9 mouse cellular contexts compared by ENCODE assay signal in the genomic region with DNA sequence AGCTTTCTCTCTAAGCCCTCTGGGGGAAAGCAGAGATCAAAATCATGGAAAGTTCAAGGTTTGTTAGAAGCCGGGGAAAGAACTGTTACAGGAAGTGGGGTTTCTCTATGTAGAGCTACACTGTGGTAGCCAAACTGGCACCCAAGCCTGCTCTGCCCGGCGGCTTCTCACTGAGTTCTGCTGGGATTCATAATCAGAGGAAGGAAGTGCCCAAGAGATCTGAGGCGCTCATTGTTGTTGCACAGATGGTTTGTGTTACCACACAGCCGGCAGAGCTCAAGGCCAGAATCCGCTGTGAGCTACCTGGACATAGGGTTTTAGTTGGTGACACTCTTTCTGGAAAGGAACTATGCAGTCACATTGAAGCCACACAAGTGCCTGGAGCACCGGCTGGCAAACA. TPM values are rescaled to one million over a fixed set of nuclear protein-coding genes. Genes with fewer than 3 reads are reported as not detected.
A peak's percentile ranks its signal among the peaks of the same experiment; 100 is the strongest.
DNase-seq lines count a peak whose midpoint lies in the region; ATAC-seq and TF ChIP-seq lines count a peak whose summit lies in the region.
"Had no signal": no experiment of that assay in that cellular context is flagged by ENCODE, and none has a peak within 500 bp of the region (broad histone marks: within the 10 kb centered on the region; RNA-seq: fewer than 3 reads in every experiment).

No protein-coding gene starts in this region.

- H3K4me3 ChIP-seq in kidney, postnatal 0 days (replicated peaks; ENCODE audit: low read depth, low read length) = no peak overlapping the region
- H3K4me3 ChIP-seq in embryonic facial prominence, embryonic 15.5 days (replicated peaks) = no peak overlapping the region
- H3K4me3 ChIP-seq in limb, embryonic 14.5 days (replicated peaks; ENCODE audit: low read length) = no peak overlapping the region
- H3K4me3 ChIP-seq: neural tube, embryonic 15.5 days had no signal

- WGBS in kidney, postnatal 0 days = 67% methylated on average over 7 of the region's 7 CpGs
- 24% methylated on average over 7 of the region's 7 CpGs for WGBS in embryonic facial prominence, embryonic 15.5 days
- 20% methylated on average over 7 of the region's 7 CpGs for WGBS in limb, embryonic 14.5 days

- no peak overlapping the region for H3K4me2 ChIP-seq in kidney, postnatal 0 days (ENCODE audit: low read length)
- no peak overlapping the region for H3K4me2 ChIP-seq in embryonic facial prominence, embryonic 15.5 days (replicated peaks)
- H3K4me2 ChIP-seq in limb, embryonic 14.5 days (replicated peaks; ENCODE audit: low read depth, low read length, severe bottlenecking) = no peak overlapping the region
- H3K4me2 ChIP-seq: neural tube, embryonic 15.5 days had no signal

- no peaks in the 10 kb centered on the region for H3K27me3 ChIP-seq in kidney, postnatal 0 days (ENCODE audit: insufficient read depth, low read length)
- no peaks in the 10 kb centered on the region for H3K27me3 ChIP-seq in embryonic facial prominence, embryonic 15.5 days
- no peaks in the 10 kb centered on the region for H3K27me3 ChIP-seq in limb, embryonic 14.5 days (ENCODE audit: control insufficient read depth, insufficient read depth, low read length)
- H3K27me3 ChIP-seq: neural tube, embryonic 15.5 days had no signal

- no peak for TF ChIP-seq CTCF in kidney, postnatal 0 days (IDR thresholded peaks at IDR 0.05; ENCODE audit: low read depth)

- H3K27ac ChIP-seq in kidney, postnatal 0 days = peak overlapping the region; percentile 77
- H3K27ac ChIP-seq in embryonic facial prominence, embryonic 15.5 days (replicated peaks) = peak overlapping the region; percentile 39
- H3K27ac ChIP-seq in limb, embryonic 14.5 days (replicated peaks; ENCODE audit: low read depth, low read length) = peak overlapping the region; percentile 46
- H3K27ac ChIP-seq: neural tube, embryonic 15.5 days had no signal

- H3K36me3 ChIP-seq in kidney, postnatal 0 days (ENCODE audit: insufficient read depth, low read length) = no peaks in the 10 kb centered on the region
- no peaks in the 10 kb centered on the region for H3K36me3 ChIP-seq in embryonic facial prominence, embryonic 15.5 days
- H3K36me3 ChIP-seq in limb, embryonic 14.5 days (ENCODE audit: control insufficient read depth, insufficient read depth, low read length) = no peaks in the 10 kb centered on the region
- H3K36me3 ChIP-seq: neural tube, embryonic 15.5 days had no signal

- no peaks in the 10 kb centered on the region for H3K4me1 ChIP-seq in kidney, postnatal 0 days (replicated peaks; ENCODE audit: insufficient read depth, low read length)
- H3K4me1 ChIP-seq in embryonic facial prominence, embryonic 15.5 days = peaks cover 26% of the 10 kb centered on the region
- peaks cover 11% of the 10 kb centered on the region for H3K4me1 ChIP-seq in limb, embryonic 14.5 days (ENCODE audit: control insufficient read depth, insufficient read depth, low read length)

- no peak overlapping the region for H3K9ac ChIP-seq in kidney, postnatal 0 days (ENCODE audit: low read depth, low read length)
- no peak overlapping the region for H3K9ac ChIP-seq in embryonic facial prominence, embryonic 15.5 days
- H3K9ac ChIP-seq in limb, embryonic 14.5 days (ENCODE audit: low read depth, low read length, severe bottlenecking) = no peak overlapping the region
- H3K9ac ChIP-seq: neural tube, embryonic 15.5 days had no signal

- no peaks in the 10 kb centered on the region for H3K9me3 ChIP-seq in kidney, postnatal 0 days (replicated peaks; ENCODE audit: low read length)
- H3K9me3 ChIP-seq in embryonic facial prominence, embryonic 15.5 days (replicated peaks) = no peaks in the 10 kb centered on the region
- H3K9me3 ChIP-seq in limb, embryonic 14.5 days (ENCODE audit: control insufficient read depth, low read length) = no peaks in the 10 kb centered on the region
- H3K9me3 ChIP-seq: neural tube, embryonic 15.5 days had no signal

- ATAC-seq in kidney, postnatal 0 days (replicated peaks; ENCODE audit: low FRiP score, low read depth) = no peak
- no peak for ATAC-seq in embryonic facial prominence, embryonic 15.5 days (ENCODE audit: insufficient number of reproducible peaks, low FRiP score, low TSS enrichment, low read depth)
- ATAC-seq in limb, embryonic 14.5 days (ENCODE audit: low FRiP score, low read depth) = no peak
- peak; percentile 12; the same call in 1 of the 2 replicates for ATAC-seq in monocyte, adult 5-6 weeks (replicated peaks; ENCODE audit: insufficient number of reproducible peaks, low FRiP score, low TSS enrichment, poor library complexity, severe bottlenecking)

- DNase-seq in kidney, postnatal 0 days (ENCODE audit: low spot score) = no peak
- no peak for DNase-seq in kidney, postnatal 4 days
- no peak for DNase-seq in limb, embryonic 14.5 days (ENCODE audit: low spot score)
- DNase-seq in frontal cortex, postnatal 10 days (ENCODE audit: low spot score in 2 of 2) = no peak
- DNase-seq in right cerebral cortex, adult 18-20 months = no peak
- DNase-seq in right cerebral cortex, postnatal 25 days = no peak

- TF ChIP-seq POLR2A in limb, embryonic 14.5 days (IDR thresholded peaks at IDR 0.05; ENCODE audit: borderline replicate concordance, extremely low read depth, insufficient read depth, insufficient read length) = no peak

RNA-seq across cellular contexts. Expression of gene Rassf3, which starts 21.8 kb away (rescaled TPM):
- 11.9 and 12.5 TPM in 2 replicates for polyA plus RNA-seq in kidney, postnatal 0 days (2015; fragmentation: Nextera tagmentation; extraction: Ambion mirVana)
- 20.3 and 21.0 TPM in 2 replicates for polyA plus RNA-seq in embryonic facial prominence, embryonic 15.5 days (2015; fragmentation: Nextera tagmentation; extraction: Ambion mirVana)
- 22.3 and 23.2 TPM in 2 replicates for polyA plus RNA-seq in limb, embryonic 14.5 days (2012; rRNA removed)
- polyA plus RNA-seq in limb, embryonic 14.5 days (2014; fragmentation: Nextera tagmentation; extraction: Ambion mirVana) = 19.4 and 20.7 TPM in 2 replicates
- total RNA-seq in monocyte, adult 5-6 weeks (2017) = 80.1 to 98.6 TPM (median 93.0 TPM) in 3 replicates
